Mouse (Mus musculus) embryonic fibroblast, embryonic 13.5 days (primary cell): ENCODE measurements around the gene AI464131.

Experiments used
- CTCF ChIP-seq: IDR thresholded peaks from 2 replicates; pipeline ENCODE4 v1.5.1; 2011; ENCODE audit warnings: mild to moderate bottlenecking, control low read depth, low read length, moderate library complexity, borderline replicate concordance; ENCODE audit not compliant: insufficient read depth
- POLR2A ChIP-seq: IDR thresholded peaks from 2 replicates; pipeline ENCODE4 v1.6.1; 2011; ENCODE audit warnings: low read depth, mild to moderate bottlenecking, control low read depth, low read length, moderate library complexity

- no peak for TF ChIP-seq CTCF
- no peak for TF ChIP-seq POLR2A
Observed at GRCm38 (mm10) chr4:41518349-41518748, 15.5 kb upstream of the AI464131 start.
